Mouse (Mus musculus): ENCODE results near the gene Sesn2. TPM values are rescaled to one million over a fixed set of nuclear protein-coding genes. Genes with fewer than 3 reads are reported as not detected.

Sesn2 gene
- polyA plus RNA-seq, 1 experiment from 2014 or later = 6.2 TPM

DNA sequence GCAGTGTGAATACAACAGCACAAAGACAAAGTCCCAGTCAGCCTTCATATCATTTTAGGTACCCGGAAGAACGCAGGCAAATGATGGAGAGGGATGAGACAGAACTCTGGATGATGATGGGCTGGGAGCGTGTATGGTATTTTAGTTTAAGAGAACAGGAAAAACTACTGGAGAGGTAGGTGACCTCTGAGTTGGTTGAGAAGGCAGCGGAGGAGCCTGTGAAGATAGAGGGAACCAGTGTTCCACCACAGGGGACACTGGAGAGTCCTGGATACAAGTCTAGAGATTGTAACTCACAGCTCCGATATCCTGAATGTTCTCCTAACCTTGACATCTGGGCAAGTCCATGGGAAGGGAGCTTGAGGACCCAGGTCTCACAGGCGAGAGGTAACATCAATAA lies 4.1 kb downstream of the Sesn2 start:
- WGBS (ENCODE audit: insufficient replicate concordance) = 80% methylated on average over 6 of the region's 6 CpGs
- no peak for ATAC-seq (replicated peaks; ENCODE audit: insufficient number of reproducible peaks, low FRiP score, low TSS enrichment)
- peaks cover 14% of the 10 kb centered on the region for H3K4me1 ChIP-seq (ENCODE audit: control insufficient read depth, insufficient read depth, low read length)

DNA sequence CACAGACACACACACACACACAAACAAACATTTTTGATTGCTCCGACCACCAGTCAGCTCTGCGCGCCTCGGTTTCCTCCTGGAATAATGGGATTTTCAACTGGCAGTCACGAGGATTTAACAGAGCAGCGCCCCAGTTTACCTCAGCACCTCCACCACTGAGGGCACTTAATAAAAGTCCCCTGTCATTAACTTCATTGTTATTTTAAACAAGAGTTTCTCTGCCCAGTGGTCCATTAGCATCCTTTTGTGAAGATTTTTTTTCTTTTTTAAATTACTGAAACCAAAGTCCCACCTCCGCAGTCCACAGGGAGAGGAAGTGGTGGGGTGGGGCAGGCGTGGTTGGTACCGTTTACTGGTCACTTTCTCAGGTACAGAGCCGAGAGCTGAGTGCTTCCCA lies 4.5 kb downstream of the Sesn2 start:
- 61% methylated on average over 10 of the region's 10 CpGs for WGBS (ENCODE audit: insufficient replicate concordance)
- H3K9me3 ChIP-seq (replicated peaks; ENCODE audit: control insufficient read depth, low read length) = no peaks in the 10 kb centered on the region
- no peak for ATAC-seq (replicated peaks; ENCODE audit: insufficient number of reproducible peaks, low FRiP score, low TSS enrichment)
- no peak overlapping the region for H3K4me2 ChIP-seq
- no peaks in the 10 kb centered on the region for H3K27me3 ChIP-seq (ENCODE audit: control insufficient read depth, insufficient read depth, low read length)
- H3K27ac ChIP-seq (ENCODE audit: low read depth, low read length) = no peak overlapping the region
- H3K9ac ChIP-seq (ENCODE audit: low read depth, low read length) = no peak overlapping the region
- no peak overlapping the region for H3K4me3 ChIP-seq (ENCODE audit: low read depth, low read length)
- peaks cover 14% of the 10 kb centered on the region for H3K4me1 ChIP-seq (ENCODE audit: control insufficient read depth, insufficient read depth, low read length)
- H3K36me3 ChIP-seq (ENCODE audit: control insufficient read depth, insufficient read depth, low read length) = no peaks in the 10 kb centered on the region

More for the DNA sequence above, 4.1 kb downstream of the Sesn2 start:
- Histone ChIP-seq H3K9me3 (replicated peaks; ENCODE audit: control insufficient read depth, low read length) (no peaks in the 10 kb centered on the region), H3K27me3 (ENCODE audit: control insufficient read depth, insufficient read depth, low read length) (no peaks in the 10 kb centered on the region), H3K36me3 (ENCODE audit: control insufficient read depth, insufficient read depth, low read length) (no peaks in the 10 kb centered on the region), H3K4me2 (no peak overlapping the region), H3K9ac (ENCODE audit: low read depth, low read length) (no peak overlapping the region), H3K4me3 (ENCODE audit: low read depth, low read length) (no peak overlapping the region), H3K27ac (ENCODE audit: low read depth, low read length) (no peak overlapping the region)

DNA sequence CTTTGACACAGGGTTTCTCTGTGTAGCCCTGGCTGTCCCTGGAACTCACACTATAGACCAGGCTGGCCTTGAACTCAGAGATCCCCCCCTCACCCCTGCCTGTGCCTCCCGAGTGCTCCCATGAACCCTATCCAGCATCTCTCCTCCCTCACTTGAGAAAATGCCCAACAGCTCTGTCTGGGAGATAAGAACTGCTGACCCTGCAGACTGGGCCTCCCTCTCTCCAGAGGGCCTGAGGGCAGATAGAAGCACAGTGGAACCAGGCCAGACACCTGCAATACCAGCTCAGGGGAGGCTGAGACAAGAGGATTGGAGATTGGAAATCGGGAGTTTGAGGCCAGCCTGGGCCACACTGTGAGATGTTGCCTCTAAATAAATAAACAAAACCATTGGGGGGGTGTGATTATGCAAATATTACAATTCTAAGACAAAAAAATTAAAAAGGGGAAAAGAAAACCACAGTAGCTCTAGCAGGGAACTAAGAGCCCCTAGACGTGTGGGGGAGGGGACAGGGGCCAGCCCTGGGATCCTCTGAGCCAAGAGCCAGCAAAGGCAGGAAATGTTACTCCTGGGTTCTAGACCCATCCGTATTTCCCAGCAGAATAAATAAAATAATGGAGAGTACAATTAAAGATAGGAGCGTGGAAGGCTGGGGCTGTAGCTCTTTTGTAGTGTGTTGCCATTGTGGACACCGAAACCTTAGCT lies 5.1 kb downstream of the Sesn2 start:
- Histone ChIP-seq H3K4me3 (ENCODE audit: low read depth, low read length) (no peak overlapping the region), H3K27ac (ENCODE audit: low read depth, low read length) (no peak overlapping the region), H3K9ac (ENCODE audit: low read depth, low read length) (no peak overlapping the region), H3K4me1 (ENCODE audit: control insufficient read depth, insufficient read depth, low read length) (peaks cover 14% of the 10 kb centered on the region), H3K36me3 (ENCODE audit: control insufficient read depth, insufficient read depth, low read length) (no peaks in the 10 kb centered on the region), H3K27me3 (ENCODE audit: control insufficient read depth, insufficient read depth, low read length) (no peaks in the 10 kb centered on the region), H3K4me2 (no peak overlapping the region), H3K9me3 (replicated peaks; ENCODE audit: control insufficient read depth, low read length) (no peaks in the 10 kb centered on the region)
- ATAC-seq (replicated peaks; ENCODE audit: insufficient number of reproducible peaks, low FRiP score, low TSS enrichment) = no peak
- WGBS (ENCODE audit: insufficient replicate concordance) = 54% methylated on average over 6 of the region's 6 CpGs

DNA sequence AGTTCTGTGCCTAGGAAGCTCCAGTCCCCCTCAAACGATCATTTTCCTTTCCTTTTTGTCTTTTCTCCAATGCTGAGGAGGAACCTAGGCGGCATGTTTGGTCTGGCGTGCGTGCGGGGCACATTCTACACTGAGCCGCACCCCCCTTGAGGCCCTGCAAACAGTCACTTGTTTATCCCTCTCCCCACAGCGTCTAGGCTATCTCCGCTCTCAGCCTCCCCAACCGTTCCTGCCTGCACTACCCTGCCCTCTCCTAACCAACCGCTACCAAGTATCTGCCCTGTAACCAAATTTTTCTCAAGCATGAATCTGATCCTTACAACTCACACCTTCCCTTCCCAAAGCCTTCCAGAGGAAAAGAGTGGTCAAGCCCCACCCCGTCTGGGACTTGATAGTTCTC lies 7.0 kb downstream of the Sesn2 start:
- WGBS (ENCODE audit: insufficient replicate concordance) = 72% methylated on average over 11 of the region's 11 CpGs

DNA sequence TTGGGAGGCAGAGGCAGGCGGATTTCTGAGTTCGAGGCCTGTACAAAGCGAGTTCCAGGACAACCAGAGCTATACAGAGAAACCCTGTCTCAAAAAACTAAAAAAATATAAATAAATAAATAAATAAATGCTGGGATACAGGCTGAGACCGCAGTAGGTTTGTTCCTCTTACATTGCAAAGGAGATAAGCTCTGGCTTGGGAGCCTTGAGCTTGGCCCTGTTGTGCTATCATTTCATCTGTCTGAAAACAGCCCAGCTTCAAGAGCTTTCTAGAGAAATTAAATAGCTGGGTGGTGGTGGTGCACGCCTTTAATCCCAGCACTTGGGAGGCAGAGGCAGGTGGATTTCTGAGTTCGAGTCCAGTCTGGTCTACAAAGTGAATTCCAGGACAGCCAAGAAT lies 8.7 kb downstream of the Sesn2 start:
- H3K4me1 ChIP-seq (ENCODE audit: control insufficient read depth, insufficient read depth, low read length) = peaks cover 8% of the 10 kb centered on the region
- H3K9me3 ChIP-seq (replicated peaks; ENCODE audit: control insufficient read depth, low read length) = no peaks in the 10 kb centered on the region
- no peak overlapping the region for H3K4me2 ChIP-seq
- ATAC-seq (replicated peaks; ENCODE audit: insufficient number of reproducible peaks, low FRiP score, low TSS enrichment) = no peak
- H3K4me3 ChIP-seq (ENCODE audit: low read depth, low read length) = no peak overlapping the region
- H3K36me3 ChIP-seq (ENCODE audit: control insufficient read depth, insufficient read depth, low read length) = peaks cover 8% of the 10 kb centered on the region
- H3K27me3 ChIP-seq (ENCODE audit: control insufficient read depth, insufficient read depth, low read length) = no peaks in the 10 kb centered on the region
- H3K9ac ChIP-seq (ENCODE audit: low read depth, low read length) = no peak overlapping the region
- WGBS (ENCODE audit: insufficient replicate concordance) = 90% methylated on average over 6 of the region's 6 CpGs
- H3K27ac ChIP-seq (ENCODE audit: low read depth, low read length) = no peak overlapping the region

More for the DNA sequence above, 7.0 kb downstream of the Sesn2 start:
- Histone ChIP-seq H3K36me3 (ENCODE audit: control insufficient read depth, insufficient read depth, low read length) (peaks cover 8% of the 10 kb centered on the region; the same call in 1 of the 2 replicates), H3K27me3 (ENCODE audit: control insufficient read depth, insufficient read depth, low read length) (no peaks in the 10 kb centered on the region), H3K27ac (ENCODE audit: low read depth, low read length) (no peak overlapping the region), H3K4me2 (no peak overlapping the region), H3K4me1 (ENCODE audit: control insufficient read depth, insufficient read depth, low read length) (peaks cover 10% of the 10 kb centered on the region), H3K4me3 (ENCODE audit: low read depth, low read length) (no peak overlapping the region), H3K9ac (ENCODE audit: low read depth, low read length) (no peak overlapping the region), H3K9me3 (replicated peaks; ENCODE audit: control insufficient read depth, low read length) (no peaks in the 10 kb centered on the region)
- ATAC-seq (replicated peaks; ENCODE audit: insufficient number of reproducible peaks, low FRiP score, low TSS enrichment) = no peak

DNA sequence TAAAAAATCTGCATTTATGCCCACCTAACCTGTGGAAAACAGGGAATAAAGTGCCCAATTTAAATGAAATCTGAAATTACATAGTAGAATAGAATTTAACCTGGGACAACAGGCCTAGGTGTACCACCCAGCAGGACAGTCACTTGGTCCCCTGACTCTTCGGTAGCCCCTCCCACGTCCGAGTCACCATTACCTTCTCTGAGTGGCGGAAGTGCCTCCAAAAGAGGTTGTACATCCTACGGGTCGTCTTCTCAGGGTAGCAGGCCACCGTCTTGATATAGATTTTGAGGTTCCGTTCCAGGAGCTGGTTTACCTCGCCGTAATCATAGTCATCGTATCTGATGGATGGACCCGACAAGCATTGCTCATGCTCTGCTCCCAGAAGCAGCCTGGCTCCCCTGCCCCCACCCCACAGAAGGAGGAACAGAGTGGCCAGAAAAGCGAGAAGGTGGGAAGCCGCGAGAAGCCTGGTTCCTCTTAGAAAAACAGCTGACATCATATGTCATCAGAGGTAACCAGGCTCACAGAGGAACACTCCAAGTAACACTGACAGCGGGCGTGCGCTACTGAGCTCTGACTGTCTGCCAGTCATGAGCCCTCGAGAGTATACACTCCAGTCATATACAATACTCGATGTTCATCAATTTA lies 15.9 kb downstream of the Sesn2 start:
- H3K27ac ChIP-seq (ENCODE audit: low read depth, low read length) = no peak overlapping the region
- H3K36me3 ChIP-seq (ENCODE audit: control insufficient read depth, insufficient read depth, low read length) = peaks cover 10% of the 10 kb centered on the region
- 82% methylated on average over 20 of the region's 20 CpGs for WGBS (ENCODE audit: insufficient replicate concordance)
- H3K4me1 ChIP-seq (ENCODE audit: control insufficient read depth, insufficient read depth, low read length) = no peaks in the 10 kb centered on the region
- H3K4me2 ChIP-seq = no peak overlapping the region
- H3K9ac ChIP-seq (ENCODE audit: low read depth, low read length) = no peak overlapping the region
- no peak overlapping the region for H3K4me3 ChIP-seq (ENCODE audit: low read depth, low read length)
- no peak for ATAC-seq (replicated peaks; ENCODE audit: insufficient number of reproducible peaks, low FRiP score, low TSS enrichment)
- H3K27me3 ChIP-seq (ENCODE audit: control insufficient read depth, insufficient read depth, low read length) = no peaks in the 10 kb centered on the region
- no peaks in the 10 kb centered on the region for H3K9me3 ChIP-seq (replicated peaks; ENCODE audit: control insufficient read depth, low read length)

DNA sequence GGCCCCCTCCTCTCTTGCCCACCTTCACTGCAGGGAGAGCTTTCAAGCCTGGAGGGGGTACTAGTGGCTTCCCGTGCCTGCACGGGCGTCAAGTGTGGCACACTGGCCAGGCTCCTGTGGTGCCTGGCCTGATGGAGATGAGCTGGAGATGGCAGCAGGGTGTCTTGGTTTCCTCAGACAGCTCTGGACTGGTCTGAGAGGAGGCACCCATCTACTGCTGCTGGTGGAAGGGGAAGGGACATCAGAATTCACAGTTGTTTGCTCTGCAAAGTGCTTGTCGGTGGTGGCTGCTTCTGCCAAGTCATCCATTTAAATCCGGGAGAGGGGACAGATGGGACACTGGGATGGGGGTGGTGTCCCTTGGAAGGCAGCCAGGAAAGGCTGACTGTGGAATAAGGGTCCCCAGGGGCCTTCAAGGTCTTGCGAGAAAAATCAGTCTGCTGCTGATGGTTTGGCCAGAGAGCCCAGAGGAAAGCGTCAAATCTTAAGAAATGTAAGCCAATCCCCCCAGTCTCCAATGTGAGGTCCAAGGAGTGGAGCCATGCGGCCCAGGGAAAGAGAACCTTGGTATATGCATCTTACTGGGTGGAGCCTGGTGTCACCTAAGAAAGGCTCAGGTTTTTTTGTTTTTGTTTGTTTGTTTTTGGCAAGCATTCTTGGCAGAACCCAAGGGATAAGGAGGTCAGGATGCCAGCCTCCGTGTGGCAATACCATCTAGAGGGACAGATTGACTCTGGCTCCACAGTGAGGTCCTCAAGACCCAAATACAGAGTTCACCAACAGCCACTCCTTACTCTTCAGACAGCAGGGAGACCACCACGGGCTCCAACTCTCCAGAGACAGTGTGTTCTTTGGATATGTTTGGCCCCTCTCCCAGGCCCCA lies 17.9 kb downstream of the Sesn2 start:
- Histone ChIP-seq H3K9me3 (replicated peaks; ENCODE audit: control insufficient read depth, low read length) (no peaks in the 10 kb centered on the region), H3K36me3 (ENCODE audit: control insufficient read depth, insufficient read depth, low read length) (peaks cover 2% of the 10 kb centered on the region; the same call in 1 of the 2 replicates), H3K27me3 (ENCODE audit: control insufficient read depth, insufficient read depth, low read length) (no peaks in the 10 kb centered on the region), H3K9ac (ENCODE audit: low read depth, low read length) (0 out of 2 replicates have a peak overlapping the region, but pooled peaks have one; percentile 10), H3K27ac (ENCODE audit: low read depth, low read length) (no peak overlapping the region), H3K4me2 (no peak overlapping the region), H3K4me3 (ENCODE audit: low read depth, low read length) (no peak overlapping the region), H3K4me1 (ENCODE audit: control insufficient read depth, insufficient read depth, low read length) (no peaks in the 10 kb centered on the region)
- ATAC-seq (replicated peaks; ENCODE audit: insufficient number of reproducible peaks, low FRiP score, low TSS enrichment) = no peak
- WGBS (ENCODE audit: insufficient replicate concordance) = 69% methylated on average over 10 of the region's 10 CpGs

DNA sequence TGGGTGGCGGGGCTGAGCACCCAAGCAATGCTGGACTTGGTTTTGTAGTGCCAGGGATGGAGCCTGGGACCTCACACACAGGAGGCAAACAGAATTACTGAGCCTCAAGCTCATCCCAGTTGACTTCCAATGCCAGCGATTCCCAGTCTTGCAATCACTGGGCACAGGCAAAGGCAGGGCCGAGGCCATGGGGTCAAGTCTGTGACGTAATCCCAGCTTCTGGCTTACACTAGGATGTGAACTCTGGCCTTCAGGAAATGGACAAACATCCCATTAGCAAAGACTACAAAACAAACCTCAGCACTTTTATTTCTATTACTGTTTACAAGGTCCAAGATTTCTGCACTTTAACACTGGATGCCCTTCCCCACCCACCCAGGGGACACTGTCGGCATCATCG lies 18.6 kb downstream of the Sesn2 start:
- Histone ChIP-seq H3K27ac (ENCODE audit: low read depth, low read length) (no peak overlapping the region), H3K4me3 (ENCODE audit: low read depth, low read length) (no peak overlapping the region), H3K4me2 (no peak overlapping the region), H3K27me3 (ENCODE audit: control insufficient read depth, insufficient read depth, low read length) (no peaks in the 10 kb centered on the region), H3K36me3 (ENCODE audit: control insufficient read depth, insufficient read depth, low read length) (peaks cover 2% of the 10 kb centered on the region; the same call in 1 of the 2 replicates), H3K9me3 (replicated peaks; ENCODE audit: control insufficient read depth, low read length) (no peaks in the 10 kb centered on the region), H3K4me1 (ENCODE audit: control insufficient read depth, insufficient read depth, low read length) (no peaks in the 10 kb centered on the region), H3K9ac (ENCODE audit: low read depth, low read length) (no peak overlapping the region)
- ATAC-seq (replicated peaks; ENCODE audit: insufficient number of reproducible peaks, low FRiP score, low TSS enrichment) = no peak
- 73% methylated on average over 6 of the region's 6 CpGs for WGBS (ENCODE audit: insufficient replicate concordance)
